Mouse (Mus musculus) left cerebral cortex, adult 11 months (tissue): ENCODE results near the gene Krt78.
"Not testable (repeated sequence)": the region's sequence is repeated elsewhere in the genome, so short reads cannot be mapped to it uniquely, and the experiment has no call there.

Experiments
- DNase-seq: peaks from one replicate; pipeline ENCODE4 v3.0.0; 2022; ENCODE audit warnings: low spot score

Krt78 gene

DNA sequence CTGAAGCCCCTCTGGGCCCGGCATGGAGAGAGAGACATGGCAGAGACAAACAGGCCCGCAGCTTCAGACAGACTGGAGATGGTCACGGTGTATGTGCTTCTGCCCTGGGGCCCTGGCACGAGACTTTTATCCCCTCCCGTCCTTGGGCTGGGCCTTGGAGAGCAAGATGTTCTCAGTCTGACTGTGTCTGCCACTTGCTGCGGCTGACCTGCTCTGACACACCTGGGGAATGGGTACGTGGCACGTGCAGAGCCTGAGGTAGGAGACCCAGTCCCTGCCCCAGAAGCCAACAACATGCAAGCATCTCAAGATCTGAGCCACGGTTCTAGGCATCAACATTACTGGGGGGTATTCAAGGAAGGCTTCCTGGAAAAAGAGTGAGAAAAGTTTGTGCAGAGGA lies at the start of gene Krt78:
Gene Krt78 (minus strand): TSS at position 101 of the 400 bp plus-strand sequence.
- no peak for DNase-seq

- DNase-seq: no peak
Observed at GRCm38 (mm10) chr15:102003516-102003915, 49.4 kb upstream of the Krt78 start.

DNA sequence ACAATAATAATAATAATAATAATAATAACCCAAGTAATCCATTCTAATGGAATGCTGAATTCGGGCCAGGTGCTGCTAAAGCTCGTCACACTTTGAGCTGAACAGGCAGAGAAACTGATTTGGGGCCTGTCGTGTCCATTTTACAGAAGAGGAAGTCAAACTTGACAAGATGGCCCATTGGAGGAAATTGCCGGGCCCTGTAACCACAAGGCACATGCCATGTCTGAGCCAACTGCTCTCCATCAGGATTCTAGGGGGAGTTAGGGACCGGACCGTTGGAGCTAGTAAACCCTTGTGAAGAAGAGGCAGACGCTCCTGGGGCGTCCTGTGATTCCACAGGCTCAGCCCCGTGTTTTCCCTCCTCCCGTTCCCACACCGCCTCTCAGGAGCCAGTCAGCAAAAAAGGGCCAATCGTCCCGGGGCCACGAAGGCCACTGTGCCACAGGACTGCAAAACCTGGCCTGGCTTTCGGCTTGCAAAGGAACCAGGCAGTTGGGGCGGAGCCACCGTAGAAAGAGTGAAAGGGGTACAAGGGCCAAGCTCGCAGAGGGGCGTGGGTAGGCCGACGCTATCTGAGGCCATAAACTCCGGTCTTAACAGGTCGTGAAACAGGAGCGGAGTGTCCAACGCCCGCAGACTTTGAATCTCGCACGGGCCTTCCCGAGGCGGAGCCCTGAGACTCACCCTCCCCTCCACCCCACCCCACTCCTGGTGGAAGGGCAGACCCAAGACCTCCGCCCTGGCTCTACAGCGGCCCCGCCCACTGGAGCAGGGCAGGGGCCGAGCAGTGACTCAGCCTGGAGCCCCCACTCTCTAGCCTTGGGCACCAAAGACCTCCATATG lies 48.8 kb upstream of the Krt78 start:
- DNase-seq: no peak

DNA sequence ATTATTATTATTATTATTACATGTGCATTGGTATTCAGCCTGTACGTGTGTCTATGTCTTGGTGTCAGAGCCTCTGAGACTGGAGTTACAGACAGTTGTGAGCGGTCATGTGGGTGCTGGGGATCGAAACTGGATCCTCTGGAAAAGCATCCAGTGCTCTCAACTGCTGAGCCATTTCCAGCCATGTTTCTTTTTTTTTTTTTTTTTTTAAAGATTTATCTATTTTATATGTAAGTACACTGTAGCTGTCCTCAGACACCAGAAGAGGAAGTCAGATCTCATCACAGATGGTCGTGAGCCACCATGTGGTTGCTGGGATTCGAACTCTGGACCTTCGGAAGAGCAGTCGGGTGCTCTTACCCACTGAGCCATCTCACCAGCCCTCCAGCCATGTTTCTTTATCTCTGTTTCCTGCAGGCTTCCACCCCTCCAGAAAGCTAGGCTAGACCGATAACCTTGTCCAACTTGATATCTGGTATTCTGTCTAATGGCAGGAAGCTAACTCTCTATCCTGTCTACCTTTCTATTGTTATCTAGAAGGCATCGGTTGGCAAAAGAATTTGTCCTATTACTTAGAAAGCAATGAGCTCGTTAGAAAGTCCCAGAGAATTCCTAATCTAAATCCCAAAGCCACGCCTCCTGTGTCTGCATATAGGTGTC lies 45.7 kb upstream of the Krt78 start:
- no peak for DNase-seq

DNA sequence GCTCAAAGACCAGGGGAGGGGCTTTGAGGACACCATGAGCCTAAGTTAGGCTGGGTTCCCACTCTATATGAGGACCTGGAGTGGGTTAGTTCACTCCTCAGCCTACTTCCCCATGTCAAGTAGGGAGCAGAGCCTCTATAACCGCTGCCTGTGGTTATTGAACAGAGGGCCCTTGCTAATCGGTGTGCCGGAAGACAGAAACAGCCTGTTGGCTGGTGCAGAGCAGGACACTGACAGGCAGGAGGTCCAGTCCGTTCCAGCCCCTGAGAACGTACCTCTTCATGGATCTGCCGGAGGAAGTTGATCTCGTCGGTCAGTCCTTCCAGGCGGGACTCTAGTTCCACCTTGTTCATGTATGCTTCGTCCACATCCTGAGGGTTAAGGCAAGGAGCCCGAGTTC lies 45.1 kb upstream of the Krt78 start:
- DNase-seq: no peak

GRCm38 (mm10) chr15:101996450-101997078 lies 42.5 kb upstream of the Krt78 start:
- DNase-seq: not testable (repeated sequence)

DNA sequence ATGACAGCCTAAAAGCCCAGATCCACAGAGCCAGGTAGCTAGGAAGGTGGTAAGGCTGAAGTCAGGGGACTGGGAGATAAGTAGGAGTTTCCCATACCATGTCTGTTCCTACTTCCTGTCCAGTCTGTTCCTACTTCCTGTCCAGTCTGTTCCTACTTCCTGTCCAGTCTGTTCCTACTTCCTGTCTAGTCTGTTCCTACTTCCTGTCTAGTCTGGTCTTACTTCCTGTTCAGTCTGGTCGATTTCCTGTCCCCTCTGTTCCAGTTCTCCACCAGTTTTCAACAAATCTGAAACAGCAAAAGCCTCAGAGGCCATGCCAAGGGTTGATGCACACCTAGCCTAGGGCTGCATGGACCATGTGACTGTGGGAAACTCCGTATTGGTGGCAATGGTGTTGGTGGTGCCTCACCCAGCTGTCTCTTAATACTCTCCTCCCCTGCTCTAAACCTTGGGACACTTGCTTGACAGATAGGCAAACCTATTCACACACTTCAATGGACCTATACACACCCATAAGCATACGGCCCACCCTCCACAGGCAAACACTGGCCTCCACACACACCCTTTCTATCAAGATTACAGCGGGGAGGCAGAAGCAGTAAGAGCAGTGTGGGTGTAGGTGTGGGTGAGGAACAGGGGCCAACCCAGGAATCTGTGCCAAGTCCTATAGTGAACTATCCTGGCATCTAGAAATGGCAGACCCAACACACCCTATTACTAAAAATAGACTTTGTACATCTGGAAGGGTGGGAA lies 41.6 kb upstream of the Krt78 start:
- DNase-seq: no peak

DNA sequence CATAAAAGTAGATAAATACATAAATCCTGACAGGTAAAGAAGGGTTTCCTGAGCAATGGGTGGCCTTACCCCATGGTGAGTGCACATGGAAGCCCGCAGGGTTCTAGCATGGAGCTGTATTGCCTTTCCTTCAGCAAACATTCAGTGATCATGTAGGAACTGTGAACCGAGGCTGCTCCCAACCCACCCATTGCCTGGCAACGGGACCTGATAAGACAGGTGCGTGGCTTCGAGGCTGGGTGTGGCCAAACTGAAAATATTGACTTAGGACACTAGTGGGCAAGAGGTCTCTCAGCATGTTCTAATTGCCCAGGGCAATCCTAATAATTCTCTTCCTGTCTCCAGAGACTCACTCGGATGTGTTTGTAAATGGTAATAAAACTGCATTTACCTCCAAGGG lies 40.3 kb upstream of the Krt78 start:
- DNase-seq: no peak

GRCm38 (mm10) chr15:101990946-101991345 lies 36.9 kb upstream of the Krt78 start:
- no peak for DNase-seq

GRCm38 (mm10) chr15:101988714-101989113 lies 34.6 kb upstream of the Krt78 start:
- DNase-seq: no peak

GRCm38 (mm10) chr15:101988119-101988518 lies 34.0 kb upstream of the Krt78 start:
- peak; percentile 70 for DNase-seq

- DNase-seq: no peak
Observed at GRCm38 (mm10) chr15:101984746-101985145, 30.7 kb upstream of the Krt78 start.

DNA sequence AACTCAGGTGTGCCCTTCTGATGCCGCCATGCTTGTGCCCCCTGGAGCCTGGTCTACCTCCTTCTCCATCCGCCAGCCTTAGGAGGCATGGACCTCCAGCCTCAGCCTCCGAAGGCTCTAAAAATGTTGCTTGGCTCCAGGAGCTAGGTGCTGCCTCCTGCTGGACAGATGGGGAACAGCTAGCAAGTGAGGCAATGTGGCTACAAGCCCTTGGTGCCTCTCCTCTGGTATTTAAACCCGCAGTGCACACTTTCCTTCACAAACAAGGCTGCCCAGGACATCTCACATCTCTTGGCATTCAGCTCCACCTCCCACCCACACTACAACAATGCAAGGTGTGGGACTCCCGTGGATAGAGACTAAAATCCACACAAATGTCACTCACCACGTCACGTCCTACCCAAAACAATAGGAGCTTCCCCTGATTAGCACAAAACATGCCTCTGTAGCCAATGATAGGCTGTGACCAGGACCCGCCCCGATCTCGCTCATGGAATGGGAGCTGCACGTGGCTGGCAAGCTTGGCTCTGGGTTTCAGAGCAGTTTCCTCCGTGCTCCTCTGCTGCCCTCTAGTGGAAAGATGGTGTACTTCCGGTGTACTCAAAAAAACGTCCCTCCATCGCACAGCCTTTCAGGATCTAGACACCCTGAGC lies 30.0 kb upstream of the Krt78 start:
- DNase-seq: peak; percentile 88

DNA sequence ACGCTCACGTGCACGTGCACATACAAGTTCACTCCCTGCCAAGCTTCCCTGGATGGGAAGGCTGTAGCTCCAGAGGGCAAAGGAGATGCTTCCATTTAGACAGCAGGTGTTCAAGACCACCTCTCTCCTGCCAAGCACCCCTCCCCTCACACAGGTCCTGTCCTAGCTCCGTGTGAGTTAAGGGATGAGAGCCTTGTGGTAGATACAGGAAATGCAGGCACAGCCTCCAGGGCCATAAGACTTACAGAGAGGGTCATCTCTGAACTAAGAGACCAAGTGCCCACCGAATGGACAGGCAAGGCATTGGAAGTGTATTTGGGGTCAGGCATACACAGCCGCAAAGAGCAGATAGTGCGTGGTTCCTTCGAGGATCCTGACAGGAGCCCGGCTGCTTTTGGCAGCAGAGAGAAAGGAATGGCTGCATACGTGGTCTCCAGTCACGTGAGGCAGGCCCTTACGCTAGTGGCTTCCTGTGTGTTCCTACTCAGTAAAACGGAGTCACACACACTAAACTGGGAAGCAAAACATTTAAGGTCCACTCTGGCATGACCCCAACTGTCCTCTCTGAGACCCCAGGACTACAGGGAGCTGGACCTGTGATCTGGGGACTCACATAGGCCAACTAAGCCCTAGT lies 29.3 kb upstream of the Krt78 start:
- DNase-seq: no peak

DNA sequence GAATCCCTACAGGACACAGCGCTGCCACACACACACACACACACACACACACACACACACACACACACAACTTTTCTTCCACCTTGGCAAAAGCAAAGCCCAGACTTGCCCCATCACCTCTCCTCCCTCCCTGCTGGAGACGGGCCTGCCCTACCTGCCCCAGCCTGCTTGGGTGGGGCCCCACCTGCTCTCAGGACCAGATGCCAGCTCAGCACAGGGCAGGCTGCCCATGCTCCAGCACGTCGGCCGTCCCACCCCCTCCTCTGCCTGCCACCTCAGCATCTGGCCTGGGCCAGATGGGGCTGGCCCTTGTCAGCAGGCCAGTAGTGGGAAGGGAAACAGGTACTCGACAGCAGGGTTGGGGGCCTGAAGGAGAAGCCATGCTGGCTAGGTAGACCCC lies 26.8 kb upstream of the Krt78 start:
- DNase-seq: no peak

- peak; percentile 67 for DNase-seq
Observed at GRCm38 (mm10) chr15:101977043-101977726, 23.1 kb upstream of the Krt78 start.

GRCm38 (mm10) chr15:101976641-101977040 lies 22.6 kb upstream of the Krt78 start:
- no peak for DNase-seq

DNA sequence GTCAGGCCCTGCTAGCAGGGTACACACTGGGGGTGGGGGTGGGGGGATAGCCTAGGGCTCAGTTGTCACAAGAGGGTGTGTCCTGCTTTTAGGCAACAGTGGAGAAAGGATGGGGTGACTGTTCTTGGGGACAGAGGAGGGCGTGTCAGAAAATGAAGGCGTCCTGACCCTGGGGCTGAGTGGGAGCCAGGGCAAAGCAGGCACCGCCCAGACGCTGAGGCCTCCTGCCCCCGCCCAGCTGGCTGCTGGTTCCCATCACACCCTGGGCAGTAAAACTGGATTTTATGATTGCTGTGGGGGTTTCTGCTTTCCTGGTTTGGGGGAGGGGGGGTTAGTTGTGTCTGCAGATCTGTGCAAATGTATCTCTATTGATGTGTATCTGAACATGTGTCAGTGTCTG lies 21.9 kb upstream of the Krt78 start:
- no peak for DNase-seq

DNA sequence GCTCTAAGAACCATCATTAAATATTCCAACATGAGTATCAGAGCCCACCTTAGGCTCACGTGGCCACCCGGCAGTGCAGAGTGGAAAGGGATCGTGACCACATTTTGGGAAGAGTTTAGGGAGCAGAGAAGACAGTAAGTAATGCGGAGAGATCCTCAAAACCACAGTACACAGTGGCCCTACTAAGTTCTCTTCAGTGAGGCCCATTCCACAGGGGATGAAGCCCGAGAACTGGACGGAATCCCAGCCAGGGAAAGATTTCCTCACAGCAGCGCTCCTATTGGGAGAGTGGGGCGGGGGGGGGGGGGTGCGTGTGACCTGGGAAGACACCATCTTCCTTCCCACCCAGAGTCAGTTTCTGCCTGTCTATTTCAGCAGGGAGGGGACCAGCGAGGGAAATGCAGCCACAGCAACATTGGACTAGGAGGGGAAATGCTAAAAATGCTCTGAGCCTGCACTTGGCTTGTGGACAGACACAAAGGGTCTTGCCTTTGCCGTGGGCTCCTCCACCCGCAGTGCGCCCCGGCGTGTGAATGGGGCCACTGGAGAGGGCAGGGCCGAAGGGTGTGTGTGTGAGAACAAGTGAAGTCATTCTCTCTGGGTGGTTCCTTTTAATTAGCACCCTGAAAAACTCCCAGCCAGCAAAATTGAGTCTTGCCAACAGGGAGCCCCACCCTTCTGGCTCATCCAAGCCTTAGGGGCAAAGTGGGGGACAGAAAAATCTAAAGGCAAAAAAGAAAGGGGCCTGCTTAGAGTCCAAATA lies 20.2 kb upstream of the Krt78 start:
- DNase-seq: no peak
